Mouse (Mus musculus) embryonic facial prominence, embryonic 12.5 days (tissue): ENCODE results near the gene Rcl1. TPM values are rescaled to one million over a fixed set of nuclear protein-coding genes. Genes with fewer than 3 reads are reported as not detected.

Source experiments
- ATAC-seq: fragments of 200-750 bp; cut with Nextera tagmentation; 2 replicates; pipeline ENCODE4 v1.8.0; 2017; ENCODE audit not compliant: insufficient number of reproducible peaks, insufficient read depth, low FRiP score, low TSS enrichment
- H3K27ac ChIP-seq: fragments of 300-500 bp; sonication (generic); 2 replicates; pipeline ENCODE4 v1.5.1; 2016; ENCODE audit warnings: mild to moderate bottlenecking
- H3K27me3 ChIP-seq: fragments of 300-500 bp; sonication (generic); 2 replicates; pipeline ENCODE4 v1.6.1; 2016; ENCODE audit warnings: mild to moderate bottlenecking, moderate library complexity
- H3K36me3 ChIP-seq: fragments of 300-500 bp; sonication (generic); 2 replicates; pipeline ENCODE4 v1.6.1; 2016; ENCODE audit warnings: mild to moderate bottlenecking
- H3K4me1 ChIP-seq: fragments of 300-500 bp; sonication (generic); 2 replicates; pipeline ENCODE4 v1.6.1; 2016
- H3K4me2 ChIP-seq: fragments of 300-500 bp; sonication (generic); replicated peaks from 2 replicates; pipeline ENCODE4 v1.6.1; 2016; ENCODE audit warnings: mild to moderate bottlenecking, moderate library complexity
- H3K4me3 ChIP-seq: fragments of 300-500 bp; sonication (generic); 2 replicates; pipeline ENCODE4 v1.5.1; 2016; ENCODE audit warnings: mild to moderate bottlenecking
- H3K9ac ChIP-seq: fragments of 300-500 bp; sonication (generic); 2 replicates; pipeline ENCODE4 v1.6.1; 2016; ENCODE audit warnings: mild to moderate bottlenecking, moderate library complexity
- H3K9me3 ChIP-seq: fragments of 300-500 bp; sonication (generic); 2 replicates; pipeline ENCODE4 v1.6.1; 2016; ENCODE audit warnings: mild to moderate bottlenecking, moderate library complexity
- WGBS: fragments of 180-500 bp; shearing (Covaris S2); methylation state at CpG from one replicate; pipeline ENCODE4 v1.1.7; 2016; 5-methylcytosine and 5-hydroxymethylcytosine counted together
- polyA plus RNA-seq: library from polyadenylated mRNA; unstranded; fragments of >200 nt; fragmentation: Nextera tagmentation; extraction: Ambion mirVana; gene quantifications from 2 replicates; pipeline ENCODE4 v1.2.1, GENCODE M21; 2016

The Rcl1 gene
- polyA plus RNA-seq, 1 experiment from 2014 or later: 62.9 TPM

GRCm38 (mm10) chr19:29155552-29155951 lies 54.4 kb downstream of the Rcl1 start:
- H3K9me3 ChIP-seq: no peaks in the 10 kb centered on the region
- H3K4me2 ChIP-seq: no peak overlapping the region
- WGBS: 70% methylated on average over 3 of the region's 3 CpGs
- no peaks in the 10 kb centered on the region for H3K27me3 ChIP-seq
- H3K27ac ChIP-seq: no peak overlapping the region
- no peak overlapping the region for H3K4me3 ChIP-seq
- no peaks in the 10 kb centered on the region for H3K36me3 ChIP-seq
- ATAC-seq: no peak
- no peak overlapping the region for H3K9ac ChIP-seq
- H3K4me1 ChIP-seq: no peaks in the 10 kb centered on the region

- no peaks in the 10 kb centered on the region for H3K9me3 ChIP-seq
- H3K27ac ChIP-seq: no peak overlapping the region
- WGBS: 55% methylated on average over 3 of the region's 3 CpGs
- H3K27me3 ChIP-seq: no peaks in the 10 kb centered on the region
- H3K4me1 ChIP-seq: no peaks in the 10 kb centered on the region
- no peak overlapping the region for H3K4me2 ChIP-seq
- no peaks in the 10 kb centered on the region for H3K36me3 ChIP-seq
- H3K4me3 ChIP-seq: no peak overlapping the region
- no peak overlapping the region for H3K9ac ChIP-seq
- ATAC-seq: no peak
Measured at GRCm38 (mm10) chr19:29156417-29156816, 55.2 kb downstream of the Rcl1 start.

- Histone ChIP-seq H3K36me3 (no peaks in the 10 kb centered on the region), H3K4me2 (no peak overlapping the region), H3K9me3 (no peaks in the 10 kb centered on the region), H3K27ac (no peak overlapping the region), H3K4me1 (no peaks in the 10 kb centered on the region), H3K4me3 (no peak overlapping the region), H3K27me3 (no peaks in the 10 kb centered on the region), H3K9ac (no peak overlapping the region)
- WGBS: 93% methylated on average over 5 of the region's 5 CpGs
- no peak for ATAC-seq
Measured at GRCm38 (mm10) chr19:29157678-29158466, 56.7 kb downstream of the Rcl1 start.

GRCm38 (mm10) chr19:29158486-29158885 lies 57.3 kb downstream of the Rcl1 start:
- Histone ChIP-seq H3K27me3 (no peaks in the 10 kb centered on the region), H3K4me3 (no peak overlapping the region), H3K4me1 (no peaks in the 10 kb centered on the region), H3K9me3 (no peaks in the 10 kb centered on the region), H3K36me3 (no peaks in the 10 kb centered on the region), H3K9ac (no peak overlapping the region), H3K4me2 (no peak overlapping the region), H3K27ac (no peak overlapping the region)
- 78% methylated on average over 3 of the region's 3 CpGs for WGBS
- no peak for ATAC-seq

GRCm38 (mm10) chr19:29163817-29164527 lies 62.8 kb downstream of the Rcl1 start:
- no peak for ATAC-seq
- Histone ChIP-seq H3K27ac (no peak overlapping the region), H3K9me3 (no peaks in the 10 kb centered on the region), H3K27me3 (no peaks in the 10 kb centered on the region), H3K4me3 (no peak overlapping the region), H3K9ac (no peak overlapping the region), H3K4me1 (no peaks in the 10 kb centered on the region), H3K36me3 (no peaks in the 10 kb centered on the region), H3K4me2 (no peak overlapping the region)
- WGBS: 82% methylated on average over 4 of the region's 4 CpGs

- ATAC-seq: no peak
- Histone ChIP-seq H3K4me2 (no peak overlapping the region), H3K9ac (no peak overlapping the region), H3K9me3 (no peaks in the 10 kb centered on the region), H3K27ac (no peak overlapping the region), H3K4me3 (no peak overlapping the region), H3K36me3 (no peaks in the 10 kb centered on the region), H3K27me3 (no peaks in the 10 kb centered on the region), H3K4me1 (no peaks in the 10 kb centered on the region)
- 83% methylated on average over 7 of the region's 7 CpGs for WGBS
Measured at GRCm38 (mm10) chr19:29164528-29165166, 63.5 kb downstream of the Rcl1 start.

- H3K9ac ChIP-seq: no peak overlapping the region
- no peaks in the 10 kb centered on the region for H3K9me3 ChIP-seq
- no peaks in the 10 kb centered on the region for H3K36me3 ChIP-seq
- WGBS: 86% methylated on average over 6 of the region's 6 CpGs
- H3K4me1 ChIP-seq: no peaks in the 10 kb centered on the region
- ATAC-seq: no peak
- H3K4me2 ChIP-seq: no peak overlapping the region
- H3K27ac ChIP-seq: no peak overlapping the region
- no peak overlapping the region for H3K4me3 ChIP-seq
- H3K27me3 ChIP-seq: no peaks in the 10 kb centered on the region
Measured at GRCm38 (mm10) chr19:29167938-29168337, 66.8 kb downstream of the Rcl1 start.

GRCm38 (mm10) chr19:29180336-29180735 lies 79.2 kb downstream of the Rcl1 start:
- Histone ChIP-seq H3K4me1 (no peaks in the 10 kb centered on the region), H3K27me3 (no peaks in the 10 kb centered on the region), H3K36me3 (no peaks in the 10 kb centered on the region), H3K9me3 (no peaks in the 10 kb centered on the region), H3K4me3 (no peak overlapping the region), H3K9ac (no peak overlapping the region), H3K4me2 (no peak overlapping the region), H3K27ac (no peak overlapping the region)
- ATAC-seq: no peak
- 86% methylated on average over 4 of the region's 4 CpGs for WGBS

- Histone ChIP-seq H3K9ac (no peak overlapping the region), H3K4me1 (no peaks in the 10 kb centered on the region), H3K4me2 (no peak overlapping the region), H3K9me3 (no peaks in the 10 kb centered on the region), H3K4me3 (no peak overlapping the region), H3K27ac (no peak overlapping the region), H3K36me3 (no peaks in the 10 kb centered on the region), H3K27me3 (no peaks in the 10 kb centered on the region)
- ATAC-seq: no peak
- 69% methylated on average over 5 of the region's 5 CpGs for WGBS
Measured at GRCm38 (mm10) chr19:29182166-29182565, 81.0 kb downstream of the Rcl1 start.

- WGBS: 53% methylated on average over 7 of the region's 7 CpGs
- Histone ChIP-seq H3K4me3 (no peak overlapping the region), H3K36me3 (no peaks in the 10 kb centered on the region), H3K4me1 (no peaks in the 10 kb centered on the region), H3K4me2 (no peak overlapping the region), H3K9ac (no peak overlapping the region), H3K27me3 (no peaks in the 10 kb centered on the region), H3K27ac (no peak overlapping the region), H3K9me3 (no peaks in the 10 kb centered on the region)
- no peak for ATAC-seq
Measured at GRCm38 (mm10) chr19:29185122-29185521, 83.9 kb downstream of the Rcl1 start.

GRCm38 (mm10) chr19:29185552-29186232 lies 84.5 kb downstream of the Rcl1 start:
- H3K9me3 ChIP-seq: no peaks in the 10 kb centered on the region
- ATAC-seq: no peak
- H3K27ac ChIP-seq: no peak overlapping the region
- no peaks in the 10 kb centered on the region for H3K27me3 ChIP-seq
- no peak overlapping the region for H3K4me2 ChIP-seq
- no peaks in the 10 kb centered on the region for H3K4me1 ChIP-seq
- WGBS: 68% methylated on average over 9 of the region's 9 CpGs
- no peaks in the 10 kb centered on the region for H3K36me3 ChIP-seq
- no peak overlapping the region for H3K4me3 ChIP-seq
- H3K9ac ChIP-seq: no peak overlapping the region
